Mouse (Mus musculus): ENCODE results near the gene Nmrk1.

Nmrk1 gene

DNA sequence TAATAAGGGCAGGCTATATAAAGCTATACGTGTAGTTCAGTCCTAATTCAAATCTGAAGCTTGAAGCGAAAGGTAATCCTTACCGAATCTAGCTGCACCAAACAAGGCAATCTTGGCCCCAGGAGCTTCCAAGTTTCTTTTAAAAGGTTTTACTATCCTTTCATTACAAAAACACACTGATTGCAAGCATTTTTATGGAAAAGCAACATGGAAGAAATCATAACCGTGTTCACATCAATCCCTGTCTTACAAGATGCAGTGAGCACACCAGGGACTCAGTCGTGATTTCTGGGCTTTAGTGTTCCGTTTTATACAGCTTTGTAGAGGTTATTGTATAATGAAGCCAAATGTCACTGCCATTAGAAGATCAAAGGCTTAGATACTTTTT, 16.8 kb downstream of the Nmrk1 start:
- in situ Hi-C loops (cut with MboI; ENCODE audit: unreplicated experiment in 2 of 2), result no loop called here

DNA sequence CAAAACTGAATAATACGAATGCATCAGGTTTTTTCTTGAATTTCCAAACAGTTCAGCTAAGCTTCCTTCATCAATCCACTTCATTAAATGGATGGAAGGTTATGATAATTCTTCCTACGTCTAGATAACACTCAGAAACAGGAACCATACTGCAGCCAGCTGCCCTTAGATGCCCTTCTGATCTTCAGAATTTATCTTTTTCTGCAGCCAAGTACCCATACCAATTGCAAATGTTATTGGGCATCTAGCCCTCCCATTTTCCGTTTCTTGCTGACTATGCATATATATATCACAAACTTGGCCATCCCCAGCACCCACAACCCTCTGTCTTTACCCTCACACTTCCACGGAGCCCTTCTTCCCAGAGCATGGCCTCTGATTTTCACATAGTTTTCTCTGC, 18.2 kb downstream of the Nmrk1 start:
- in situ Hi-C loops (cut with MboI; ENCODE audit: unreplicated experiment in 2 of 2), result no loop called here

DNA sequence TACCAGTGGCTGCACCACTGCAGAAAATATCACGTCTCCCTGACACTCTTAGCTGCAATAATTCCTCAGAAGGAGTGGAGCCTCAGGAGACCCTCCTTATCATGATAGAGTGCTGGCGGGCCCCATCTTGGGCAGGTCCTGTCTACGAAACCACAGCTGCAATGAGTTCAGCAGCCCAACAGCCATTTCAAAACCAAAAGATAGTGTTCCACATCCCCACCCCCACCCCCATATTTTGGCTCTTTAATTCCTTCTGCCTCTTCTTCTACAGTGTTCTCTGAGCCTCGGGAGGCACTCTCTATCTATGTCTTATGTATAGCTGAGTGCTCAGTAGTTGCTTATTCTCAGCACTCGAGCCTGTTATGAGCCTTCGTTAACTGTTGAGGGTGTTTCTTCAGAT, 18.7 kb downstream of the Nmrk1 start:
- in situ Hi-C loops (cut with MboI; ENCODE audit: unreplicated experiment in 2 of 2), result no loop called here

DNA sequence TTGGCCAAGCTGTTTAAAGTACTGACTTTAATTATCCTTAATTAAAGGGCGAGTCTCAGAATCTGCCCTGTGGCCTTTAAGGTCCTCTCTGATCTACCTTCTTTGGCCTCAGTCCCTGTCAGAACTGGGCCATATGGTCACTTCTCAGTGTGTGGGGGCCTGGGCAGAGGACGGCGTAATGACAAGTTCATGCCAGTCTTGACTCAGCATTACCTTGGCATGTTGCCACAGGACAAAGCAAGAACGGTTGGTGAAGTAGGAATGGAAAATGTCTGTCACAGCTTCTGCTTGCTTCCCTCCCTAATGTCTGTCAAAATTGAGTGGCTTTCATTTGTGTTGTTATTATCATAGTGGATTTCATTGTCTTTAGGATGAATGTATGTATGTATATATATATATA, 20.8 kb downstream of the Nmrk1 start:
- in situ Hi-C loops (cut with MboI; ENCODE audit: unreplicated experiment in 2 of 2), result no loop called here

DNA sequence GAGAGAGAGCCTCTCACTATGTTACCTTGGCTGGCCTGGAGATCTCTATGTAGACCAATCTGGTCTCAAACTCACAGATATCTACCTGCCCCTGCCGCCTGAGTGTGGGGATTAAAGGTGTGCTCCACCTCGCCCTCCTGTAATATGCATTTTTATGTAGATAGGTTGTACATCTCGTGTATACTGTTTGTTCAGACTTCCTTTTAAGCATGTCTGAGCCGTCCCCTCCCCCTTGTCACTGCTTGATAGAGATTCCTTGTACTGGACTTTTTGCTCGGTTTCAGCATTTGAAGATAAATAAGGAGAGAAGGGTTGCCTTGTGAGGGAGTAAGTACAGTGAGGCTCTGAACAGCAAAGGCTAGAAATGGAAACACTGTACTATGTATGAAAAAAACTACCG, 21.3 kb downstream of the Nmrk1 start:
- in situ Hi-C loops (cut with MboI; ENCODE audit: unreplicated experiment in 2 of 2), result no loop called here

DNA sequence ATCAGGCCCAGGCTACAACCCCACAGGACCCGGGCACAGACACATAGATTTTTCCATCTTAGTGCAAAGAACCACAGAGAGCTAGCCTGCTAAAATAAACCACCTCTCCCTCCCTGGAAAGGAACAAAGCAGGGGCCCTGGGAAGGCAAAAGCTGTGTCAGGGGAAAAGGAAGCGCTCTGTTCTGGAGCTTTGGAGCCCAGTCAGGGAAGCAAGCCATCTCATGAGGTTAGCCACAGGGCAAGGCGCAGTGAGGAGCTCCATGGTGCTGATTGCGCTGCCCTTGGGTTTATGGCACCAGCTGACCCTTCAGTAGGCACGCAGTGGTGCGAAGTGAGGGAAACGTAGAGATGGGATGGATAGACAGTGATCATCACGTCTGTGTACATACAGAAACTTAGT, 22.6 kb downstream of the Nmrk1 start:
- in situ Hi-C loops (cut with MboI; ENCODE audit: unreplicated experiment in 2 of 2), result no loop called here

DNA sequence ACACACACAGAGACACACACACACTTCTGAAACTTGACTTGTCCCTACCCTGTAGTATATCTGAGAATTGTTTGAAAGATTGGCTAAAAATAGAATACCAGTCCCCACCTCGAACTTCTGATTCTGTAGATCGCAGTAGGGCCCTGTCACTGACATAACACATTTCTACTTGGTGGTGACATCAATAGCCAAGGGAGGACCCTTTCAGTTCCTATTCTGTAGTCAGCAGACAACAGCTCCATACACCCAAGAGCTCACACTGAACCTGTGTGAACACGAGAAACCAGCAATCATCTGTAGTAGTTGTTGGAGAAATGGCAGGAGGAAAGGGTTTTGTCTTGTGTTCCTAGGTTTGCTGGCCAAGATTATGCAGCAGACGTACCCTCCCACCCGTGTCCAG, 23.2 kb downstream of the Nmrk1 start:
- in situ Hi-C loops (cut with MboI; ENCODE audit: unreplicated experiment in 2 of 2), result no loop called here

DNA sequence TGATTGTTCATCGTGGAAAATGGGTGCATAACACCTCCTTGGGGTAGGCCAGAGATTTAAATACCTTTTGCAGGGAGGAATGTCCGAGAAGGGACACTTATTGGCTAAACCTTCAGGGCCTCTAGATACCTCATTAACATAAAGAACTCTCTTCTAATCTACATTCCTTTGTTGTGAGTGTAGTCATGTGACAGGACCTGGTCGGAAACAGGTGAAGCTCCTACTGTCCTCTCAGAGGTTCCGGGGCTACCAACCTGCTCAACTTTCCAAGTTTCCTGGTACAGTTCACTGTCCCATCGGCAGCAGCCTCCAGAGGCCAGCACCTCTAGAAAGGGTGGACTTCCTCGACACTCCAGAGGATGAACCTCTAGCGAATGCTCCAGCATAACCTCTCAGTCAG, 24.2 kb downstream of the Nmrk1 start:
- in situ Hi-C loops (cut with MboI; ENCODE audit: unreplicated experiment in 2 of 2), result no loop called here

DNA sequence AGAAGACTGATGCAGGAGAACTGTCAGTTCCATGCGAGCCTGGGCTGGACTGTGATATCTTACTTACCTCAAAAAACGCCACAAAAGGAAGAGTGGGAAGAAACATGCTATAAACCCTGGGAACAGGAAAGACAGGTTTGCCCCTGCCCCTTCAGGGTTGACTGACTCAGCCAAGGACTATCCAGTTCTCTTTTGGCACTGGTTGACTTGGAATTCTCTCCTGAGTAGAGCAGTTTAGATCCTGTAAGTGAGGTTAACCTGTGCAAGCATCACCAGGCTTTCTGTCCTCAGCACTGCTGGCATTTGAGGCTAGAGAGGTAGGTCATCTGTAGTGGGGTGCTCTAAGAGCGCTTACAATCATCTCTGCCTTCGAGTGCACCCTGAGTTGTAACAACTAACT, 26.7 kb downstream of the Nmrk1 start:
- in situ Hi-C loops (cut with MboI; ENCODE audit: unreplicated experiment in 2 of 2), result no loop called here

DNA sequence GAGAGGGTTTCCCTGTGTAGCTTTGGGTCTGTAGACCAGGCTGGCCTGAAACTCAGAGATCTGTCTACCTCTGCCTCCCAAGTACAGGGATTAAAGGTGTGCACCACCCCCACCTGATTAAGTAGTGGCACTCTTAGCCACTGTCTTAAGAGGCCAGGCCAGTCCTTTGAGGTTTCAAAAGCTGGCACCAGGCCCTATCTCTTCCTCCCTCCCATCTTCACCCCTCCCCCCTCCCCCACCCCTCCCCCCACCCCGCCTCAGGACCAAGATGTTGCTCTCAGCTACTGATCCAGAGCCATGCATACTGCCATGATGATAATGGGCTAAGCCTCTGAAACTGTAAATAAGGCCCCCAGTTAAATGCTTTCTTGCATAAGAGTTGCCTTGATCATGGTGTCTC, 27.6 kb downstream of the Nmrk1 start:
- in situ Hi-C loops (cut with MboI; ENCODE audit: unreplicated experiment in 2 of 2), result no loop called here

DNA sequence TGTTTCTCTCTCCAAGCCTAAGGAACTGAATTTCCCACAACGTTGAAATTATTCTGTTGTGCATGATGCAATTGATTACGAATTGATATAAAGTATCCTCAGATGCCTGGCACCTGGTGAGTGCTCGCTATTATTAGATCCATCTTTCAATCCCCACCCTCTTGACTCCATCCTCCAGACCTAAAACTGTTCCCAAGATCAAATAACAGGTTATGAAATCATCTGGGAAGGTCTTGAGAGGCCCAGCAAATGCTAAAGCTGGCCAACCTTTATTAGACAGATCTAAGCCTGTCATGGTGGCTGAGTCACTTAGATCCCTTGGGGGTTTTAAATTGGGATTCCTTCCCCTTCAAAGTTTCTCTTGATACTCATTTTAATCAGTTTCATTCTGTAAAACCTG, 28.7 kb downstream of the Nmrk1 start:
- in situ Hi-C loops (cut with MboI; ENCODE audit: unreplicated experiment in 2 of 2), result no loop called here

DNA sequence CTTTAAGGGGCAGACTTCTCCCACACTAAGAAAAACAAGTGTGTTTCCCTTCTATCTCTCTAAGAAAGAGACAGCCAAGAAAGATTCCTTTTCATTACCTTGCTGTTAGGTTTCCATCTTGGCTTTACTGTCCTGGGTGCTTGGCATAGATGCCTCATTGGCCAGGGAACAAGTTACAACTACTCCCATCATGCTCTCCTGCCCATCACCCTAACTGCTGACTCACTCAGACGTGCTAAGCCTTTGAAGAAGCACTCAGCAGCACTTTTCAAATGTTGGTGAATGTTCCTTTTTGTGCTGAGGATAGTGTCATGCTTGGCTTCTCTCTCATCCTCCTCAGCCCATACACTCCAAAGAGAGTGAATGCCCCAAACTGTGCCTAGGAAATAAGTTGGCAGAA, 29.9 kb downstream of the Nmrk1 start:
- in situ Hi-C loops (cut with MboI; ENCODE audit: unreplicated experiment in 2 of 2), result no loop called here

DNA sequence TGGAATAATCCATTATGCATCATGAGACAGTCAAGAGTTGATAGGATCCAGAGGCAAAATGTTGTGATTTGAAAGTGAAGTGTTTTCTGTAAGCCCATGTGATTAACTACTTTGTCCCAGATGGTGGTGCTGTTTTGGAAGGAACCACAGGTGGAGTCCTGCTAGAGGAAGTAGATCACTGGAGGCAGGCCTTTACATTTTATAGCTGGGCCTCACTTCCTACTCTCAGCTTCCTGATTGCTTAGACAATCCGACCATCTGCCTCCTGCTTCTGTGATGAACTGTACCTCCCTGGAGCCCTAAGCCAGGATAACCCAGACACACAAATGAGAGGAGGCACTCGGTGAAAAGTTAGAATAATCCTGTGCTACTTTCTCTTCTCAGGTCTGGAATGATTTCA, 32.2 kb downstream of the Nmrk1 start:
- in situ Hi-C loops (cut with MboI; ENCODE audit: unreplicated experiment in 2 of 2), result no loop called here

DNA sequence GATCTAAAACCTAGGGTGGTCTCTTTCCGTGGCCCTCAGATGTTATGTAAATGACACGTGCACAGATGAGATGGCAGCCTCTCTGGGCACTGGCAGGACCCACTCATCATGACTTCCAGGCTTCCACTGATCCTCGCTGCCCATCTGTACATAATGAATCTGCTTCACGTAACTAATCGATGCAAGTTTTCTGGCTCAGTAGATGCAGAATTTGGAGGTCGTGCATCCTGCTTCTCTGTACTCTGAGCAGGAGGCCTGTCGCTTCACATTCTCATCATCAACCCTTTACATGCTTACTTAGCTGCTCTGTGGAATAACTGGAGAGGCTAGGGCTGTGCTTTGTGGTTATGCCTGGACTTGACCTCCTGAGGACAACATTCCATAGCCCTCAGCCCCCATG, 35.2 kb downstream of the Nmrk1 start:
- in situ Hi-C loops (cut with MboI; ENCODE audit: unreplicated experiment in 2 of 2), result loop anchor here in 1 of 2 experiments (5.0 kb wide), 1 partner anchor 50 kb away; no protein-coding TSS in a partner anchor

DNA sequence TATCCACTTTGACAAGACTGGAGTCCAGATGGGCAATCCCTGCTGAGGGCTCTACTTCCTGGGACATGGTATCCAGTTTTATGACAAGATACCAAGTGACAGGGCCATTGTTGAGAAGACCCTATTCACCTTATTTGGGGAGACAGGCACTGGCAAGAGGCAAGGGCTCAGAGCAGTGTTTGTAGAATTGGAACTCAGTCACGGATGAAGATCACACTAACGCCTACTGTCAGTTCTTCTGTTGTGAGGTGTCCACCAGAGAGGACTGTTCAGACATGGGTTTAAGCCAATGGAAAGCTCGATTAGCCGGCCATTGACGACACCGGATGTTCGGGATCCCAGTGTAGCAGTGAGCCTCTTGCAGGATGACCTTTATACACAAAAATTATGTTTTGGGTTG, 37.8 kb downstream of the Nmrk1 start:
- in situ Hi-C loops (cut with MboI; ENCODE audit: unreplicated experiment in 2 of 2), result loop anchor here in 1 of 2 experiments (5.0 kb wide), 1 partner anchor 52 kb away; no protein-coding TSS in a partner anchor

DNA sequence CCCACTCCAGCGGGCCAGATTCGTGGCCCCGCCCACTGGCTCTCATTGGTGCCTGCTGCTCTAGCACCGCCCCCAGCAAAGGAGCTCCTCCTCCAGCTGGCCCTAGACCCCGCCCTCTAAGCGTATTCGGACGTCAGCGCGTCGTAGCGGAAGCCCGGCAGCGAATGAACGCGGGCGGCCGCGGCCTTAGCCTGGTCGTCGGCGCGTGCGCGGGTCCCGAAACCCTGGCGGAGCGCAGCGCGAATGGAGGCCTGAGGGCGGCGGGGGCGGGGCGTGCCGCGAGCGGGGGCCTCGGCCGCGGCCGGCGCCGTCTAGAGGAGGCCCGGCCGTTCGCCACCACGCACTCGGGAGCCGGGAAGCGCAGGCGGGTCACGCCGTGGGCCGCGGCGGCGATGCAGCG, 38.9 kb downstream of the Nmrk1 start, which contains the start of gene Carnmt1:
Gene Carnmt1, plus strand, starts transcription at position 157 of the 400 bp plus-strand sequence.
- in situ Hi-C loops (cut with MboI; ENCODE audit: unreplicated experiment in 2 of 2), result loop anchor here in 1 of 2 experiments (5.0 kb wide), 1 partner anchor 42 kb away; the partner anchor contains the start of gene D030056L22Rik

DNA sequence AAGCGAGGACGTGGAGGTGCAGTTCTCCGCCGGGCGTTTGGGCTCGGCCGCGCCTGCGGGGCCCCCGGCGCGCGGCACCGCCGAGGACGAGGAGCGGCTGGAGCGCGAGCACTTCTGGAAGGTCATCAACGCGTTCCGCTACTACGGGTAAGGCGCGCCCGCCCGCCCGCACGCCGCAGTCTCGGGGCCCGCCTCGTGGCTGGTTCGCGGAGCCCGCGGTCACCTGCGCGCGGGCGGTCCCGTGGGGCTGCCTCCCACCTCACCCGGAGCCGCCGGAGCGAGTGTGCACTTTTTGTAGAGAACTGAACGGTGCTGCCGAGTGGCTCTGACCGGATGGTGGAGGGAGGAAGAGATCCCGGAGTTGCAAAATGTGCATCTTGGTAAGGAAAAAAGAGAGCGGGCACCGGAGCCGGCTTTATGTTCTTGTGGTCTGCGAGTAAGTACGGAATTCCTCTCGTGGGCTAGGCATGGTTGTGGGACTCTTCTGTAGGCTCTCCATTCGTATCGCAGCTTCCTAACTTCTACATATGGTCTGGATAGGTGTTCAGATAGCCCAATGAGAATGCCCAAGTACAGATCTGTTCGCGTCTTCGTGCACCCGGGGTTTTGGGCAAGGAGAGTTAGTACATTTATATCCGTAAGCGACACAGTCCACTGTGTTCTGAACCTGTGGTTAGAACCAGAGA, 39.4 kb downstream of the Nmrk1 start:
- in situ Hi-C loops (cut with MboI; ENCODE audit: unreplicated experiment in 2 of 2), result loop anchor here in 1 of 2 experiments (5.0 kb wide), 1 partner anchor 41 kb away; the partner anchor contains the start of gene D030056L22Rik

DNA sequence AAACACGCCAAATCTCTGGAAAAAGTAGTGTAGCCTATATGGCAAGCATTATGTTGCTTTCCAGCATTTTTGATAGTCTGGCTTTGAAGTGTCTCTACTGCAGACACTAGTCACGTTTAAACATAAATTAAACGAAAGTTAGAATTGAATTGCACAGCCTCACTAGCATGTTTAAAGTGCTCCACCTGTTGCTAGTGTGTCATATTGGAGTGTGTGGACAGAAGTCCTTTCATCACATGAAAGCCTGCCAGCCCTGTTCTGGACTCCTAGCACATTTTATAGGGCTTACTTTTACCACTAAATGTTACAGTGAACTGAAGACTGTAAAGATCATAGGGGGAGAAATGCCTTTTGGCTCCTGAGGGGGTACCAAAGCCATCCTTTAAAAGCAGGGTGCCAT, 40.7 kb downstream of the Nmrk1 start:
- in situ Hi-C loops (cut with MboI; ENCODE audit: unreplicated experiment in 2 of 2), result loop anchor here in 1 of 2 experiments (5.0 kb wide), 1 partner anchor 40 kb away; the partner anchor contains the start of gene D030056L22Rik

DNA sequence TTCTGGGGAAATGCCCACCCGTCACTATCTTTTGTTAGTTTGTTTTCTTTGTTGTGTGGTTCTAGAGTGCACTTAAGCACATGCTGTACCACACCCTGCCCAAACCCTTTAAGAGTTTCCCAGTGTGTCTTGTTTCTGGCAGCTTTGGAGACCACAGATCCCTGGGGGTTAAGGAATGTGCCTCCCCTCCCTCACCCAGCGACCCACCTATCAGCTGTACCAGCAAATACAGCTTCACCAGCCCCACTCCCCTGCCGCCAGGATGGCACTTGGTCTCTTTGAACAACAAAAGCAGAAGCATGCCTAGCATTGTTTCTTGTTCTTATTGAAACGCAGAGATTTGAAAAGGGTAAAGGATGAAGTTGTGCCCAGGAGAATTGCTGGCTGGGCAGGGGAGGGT, 41.4 kb downstream of the Nmrk1 start:
- in situ Hi-C loops (cut with MboI; ENCODE audit: unreplicated experiment in 2 of 2), result loop anchor here in 1 of 2 experiments (5.0 kb wide), 1 partner anchor 39 kb away; the partner anchor contains the start of gene D030056L22Rik

DNA sequence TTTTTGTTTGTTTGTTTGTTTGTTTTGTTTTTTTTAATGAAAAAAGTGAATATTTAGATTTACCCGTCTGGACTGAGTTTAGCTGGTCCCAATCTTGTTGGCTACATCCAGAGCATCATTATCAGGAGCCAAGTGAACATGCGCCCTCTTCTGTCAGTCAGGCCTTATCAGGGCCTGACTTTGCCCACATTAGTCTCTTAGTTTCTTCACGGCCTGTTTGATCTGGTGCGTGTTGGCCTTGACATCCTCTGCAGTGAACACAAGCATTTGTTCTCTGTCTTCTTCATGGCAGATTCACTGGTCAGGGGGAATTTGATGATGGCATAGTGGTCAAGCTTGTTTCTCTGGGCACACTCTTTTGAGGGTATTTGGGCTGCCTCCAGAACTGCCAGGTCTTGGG, 50.4 kb downstream of the Nmrk1 start:
- in situ Hi-C loops (cut with MboI; ENCODE audit: unreplicated experiment in 2 of 2), result loop anchor here (5.0 to 25.0 kb wide), 2 partner anchors 35 to 1895 kb away; partner anchors contain the start of gene Vps13a (in 1 of the 2)

DNA sequence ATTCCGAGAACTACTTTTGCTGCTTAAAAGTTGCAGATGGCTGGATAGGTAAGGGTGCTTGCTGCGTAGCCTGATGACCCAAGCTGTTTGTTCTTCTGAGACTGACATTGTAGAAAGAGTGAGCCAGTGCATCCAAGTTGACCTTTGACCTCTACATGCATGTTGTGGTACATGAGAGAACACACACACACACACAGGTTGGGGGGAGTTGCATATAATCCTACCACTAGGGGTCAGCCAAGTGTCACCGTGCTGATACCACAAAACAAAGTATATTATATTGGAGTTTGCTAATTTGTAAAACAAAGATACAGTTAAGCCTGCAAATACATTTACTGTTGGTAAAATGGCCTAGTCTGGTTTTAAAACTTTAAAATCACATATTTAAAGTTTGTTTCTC, 55.8 kb downstream of the Nmrk1 start:
- in situ Hi-C loops (cut with MboI; ENCODE audit: unreplicated experiment in 2 of 2), result loop anchor here (5.0 to 25.0 kb wide), 2 partner anchors 145 to 1900 kb away; partner anchors contain the start of gene Vps13a (in 1 of the 2)

DNA sequence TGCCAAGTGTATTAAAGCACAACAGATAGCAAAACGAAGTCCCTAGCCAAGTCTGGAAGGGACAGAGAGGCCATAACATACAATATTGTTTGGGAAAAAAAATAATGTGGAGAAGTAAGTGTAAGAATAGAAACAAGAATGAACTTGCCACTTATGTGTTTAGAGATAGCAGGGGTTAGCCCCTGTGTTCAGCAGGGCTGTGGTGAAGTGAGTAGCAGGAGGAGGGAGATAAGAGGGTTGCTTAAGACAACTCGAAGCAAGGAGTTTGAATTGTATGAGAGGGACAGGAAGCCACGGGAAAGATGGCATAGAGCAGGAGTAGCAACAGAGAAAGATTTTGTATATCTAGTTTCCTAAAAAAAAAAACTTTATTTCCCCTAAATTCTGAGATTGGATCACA, 60.4 kb downstream of the Nmrk1 start:
- in situ Hi-C loops (cut with MboI; ENCODE audit: unreplicated experiment in 2 of 2), result loop anchor here in 1 of 2 experiments (10.0 to 25.0 kb wide), 2 partner anchors 143 to 1905 kb away; partner anchors contain the start of gene Vps13a

All from v-Abl transformed pro-B cells (cell line).